Mouse (Mus musculus) kidney, adult 2 months (tissue): ENCODE data around the gene Capn11.

Experiments used
- CTCF ChIP-seq: fragments of 200-500 bp; conservative IDR thresholded peaks from 2 replicates; pipeline ENCODE4 v1.5.1; 2011; ENCODE audit warnings: low read depth, mild to moderate bottlenecking, control low read depth, low read length, moderate library complexity, mixed read lengths; ENCODE audit not compliant: insufficient read depth, insufficient read length
- POLR2A ChIP-seq: fragments of 200-500 bp; IDR thresholded peaks from one replicate; pipeline ENCODE4 v1.6.1; 2011; ENCODE audit warnings: low read depth, low read length, control low read depth

GRCm38 (mm10) chr17:45695227-45696120 is 36.3 kb upstream of the Capn11 start:
- no peak for TF ChIP-seq POLR2A
- no peak for TF ChIP-seq CTCF
